Mouse (Mus musculus): Measurements from ENCODE around the gene Unc5cl.

The Unc5cl gene

GRCm38 (mm10) chr17:48542733-48543132, 88.0 kb downstream of the Unc5cl start:
- DNase-seq = no peak

- peak; percentile 16 to 28 for DNase-seq
These were observed 88.6 kb downstream of the Unc5cl start for GRCm38 (mm10) chr17:48543301-48543765.

- no peak for DNase-seq
These were observed 90.0 kb downstream of the Unc5cl start for GRCm38 (mm10) chr17:48544722-48545121.

- DNase-seq = peak in 1 of 2 experiments; percentile 28
These were observed 90.7 kb downstream of the Unc5cl start for GRCm38 (mm10) chr17:48545223-48545943.

- DNase-seq = no peak
These were observed 91.3 kb downstream of the Unc5cl start for GRCm38 (mm10) chr17:48546036-48546435.

GRCm38 (mm10) chr17:48547668-48548067, 93.0 kb downstream of the Unc5cl start:
- no peak for DNase-seq

- peak; percentile 87 to 90 for DNase-seq
These were observed 97.3 kb downstream of the Unc5cl start for GRCm38 (mm10) chr17:48551788-48552531.

- peak; percentile 38 to 46 for DNase-seq
These were observed 97.8 kb downstream of the Unc5cl start for GRCm38 (mm10) chr17:48552532-48552915.

GRCm38 (mm10) chr17:48556223-48556962, 101.7 kb downstream of the Unc5cl start:
- DNase-seq = peak in 1 of 2 experiments; percentile 20

GRCm38 (mm10) chr17:48557823-48558715, 103.4 kb downstream of the Unc5cl start:
- DNase-seq = peak; percentile 73 to 74

GRCm38 (mm10) chr17:48564931-48565330, 110.2 kb downstream of the Unc5cl start:
- DNase-seq = no peak

- peak in 1 of 2 experiments; percentile 43 for DNase-seq
These were observed 115.0 kb downstream of the Unc5cl start for GRCm38 (mm10) chr17:48569656-48570055.

GRCm38 (mm10) chr17:48581153-48581552, 126.5 kb downstream of the Unc5cl start:
- DNase-seq = no peak

GRCm38 (mm10) chr17:48582486-48582990, 127.8 kb downstream of the Unc5cl start:
- no peak for DNase-seq

GRCm38 (mm10) chr17:48583401-48583800, 128.7 kb downstream of the Unc5cl start:
- DNase-seq = peak; percentile 63 to 73

- peak; percentile 65 for DNase-seq
These were observed 131.2 kb downstream of the Unc5cl start for GRCm38 (mm10) chr17:48585902-48586359.

GRCm38 (mm10) chr17:48588674-48589073, 134.0 kb downstream of the Unc5cl start:
- DNase-seq = no peak

Data from cerebellum, postnatal 10 days (tissue).